Mouse (Mus musculus) small intestine, adult 2 months (tissue): Measurements from ENCODE around the gene Clk1. TPM values are rescaled to one million over a fixed set of nuclear protein-coding genes. Genes with fewer than 3 reads are reported as not detected.

Experiments used
- H3K27ac ChIP-seq: fragments of 200-500 bp; 2 replicates; pipeline ENCODE4 v1.5.1; 2012; ENCODE audit warnings: low read depth, low read length, control low read depth, inconsistent platforms; ENCODE audit not compliant: insufficient read depth
- H3K27me3 ChIP-seq: fragments of 200-500 bp; 2 replicates; pipeline ENCODE4 v1.6.1; 2012; ENCODE audit warnings: mild to moderate bottlenecking, moderate library complexity, low read length, inconsistent platforms; ENCODE audit not compliant: control insufficient read depth, insufficient read depth
- H3K36me3 ChIP-seq: fragments of 200-500 bp; 2 replicates; pipeline ENCODE4 v1.6.1; 2012; ENCODE audit warnings: mild to moderate bottlenecking, low read length, control low read depth, inconsistent platforms; ENCODE audit not compliant: control insufficient read depth, insufficient read depth
- H3K4me1 ChIP-seq: fragments of 200-500 bp; 2 replicates; pipeline ENCODE4 v1.6.1; 2012; ENCODE audit warnings: low read length, inconsistent platforms, mixed read lengths; ENCODE audit not compliant: control insufficient read depth, insufficient read depth, insufficient read length
- H3K4me3 ChIP-seq: fragments of 200-500 bp; 2 replicates; pipeline ENCODE4 v1.5.1; 2012; ENCODE audit warnings: low read depth, mild to moderate bottlenecking, control low read depth, inconsistent platforms, low read length, moderate library complexity
- CTCF ChIP-seq: fragments of 200-500 bp; IDR thresholded peaks from 2 replicates; pipeline ENCODE4 v1.5.1; 2012; ENCODE audit warnings: low read depth, mild to moderate bottlenecking, control low read depth, inconsistent platforms, low read length, moderate library complexity, mixed read lengths; ENCODE audit not compliant: insufficient replicate concordance, insufficient read length; ENCODE audit errors: extremely low read depth
- POLR2A ChIP-seq: fragments of 200-500 bp; IDR thresholded peaks from 2 replicates; pipeline ENCODE4 v1.6.1; 2012; ENCODE audit warnings: low read depth, mild to moderate bottlenecking, control low read depth, inconsistent platforms, low read length, moderate library complexity
- WGBS: fragments of 180-500 bp; shearing (Covaris S2); methylation state at CpG from one replicate; pipeline ENCODE4 v1.1.7; 2018; 5-methylcytosine and 5-hydroxymethylcytosine counted together
- polyA plus RNA-seq: library from polyadenylated mRNA; depleted of rRNA; stranded (reverse); fragments of >200 nt; gene quantifications from 2 replicates; pipeline ENCODE4 v1.2.3, GENCODE M21; 2012

Clk1 gene
- polyA plus RNA-seq, 1 experiment: 11.1 TPM

GRCm38 (mm10) chr1:58454316-58454715 is 30.4 kb upstream of the Clk1 start:
- TF ChIP-seq POLR2A (no peak), CTCF (no peak)
- WGBS: 96% methylated on average over 6 of the region's 6 CpGs
- Histone ChIP-seq H3K4me3 (no peak overlapping the region), H3K4me1 (no peaks in the 10 kb centered on the region), H3K27ac (no peak overlapping the region), H3K36me3 (peaks cover 44% of the 10 kb centered on the region), H3K27me3 (no peaks in the 10 kb centered on the region)

- Histone ChIP-seq H3K36me3 (peaks cover 18% of the 10 kb centered on the region), H3K27ac (no peak overlapping the region), H3K27me3 (no peaks in the 10 kb centered on the region), H3K4me3 (no peak overlapping the region), H3K4me1 (peaks cover 5% of the 10 kb centered on the region; the same call in 1 of the 2 replicates)
- 83% methylated on average over 7 of the region's 7 CpGs for WGBS
- TF ChIP-seq CTCF (no peak), POLR2A (no peak)
Observed at GRCm38 (mm10) chr1:58448396-58448795, 24.5 kb upstream of the Clk1 start.

- whole genome bisulfite sequencing: 98% methylated on average over 7 of the region's 7 CpGs
- Histone ChIP-seq H3K4me1 (peaks cover 5% of the 10 kb centered on the region; the same call in 1 of the 2 replicates), H3K36me3 (peaks cover 14% of the 10 kb centered on the region), H3K27ac (no peak overlapping the region), H3K27me3 (no peaks in the 10 kb centered on the region), H3K4me3 (no peak overlapping the region)
- no peak for TF ChIP-seq POLR2A
- no peak for TF ChIP-seq CTCF
Observed at GRCm38 (mm10) chr1:58447766-58448165, 23.9 kb upstream of the Clk1 start.

GRCm38 (mm10) chr1:58445861-58446260 is 22.0 kb upstream of the Clk1 start:
- TF ChIP-seq CTCF (no peak), POLR2A (no peak)
- Histone ChIP-seq H3K4me3 (peak overlapping the region; percentile 93), H3K27me3 (no peaks in the 10 kb centered on the region), H3K36me3 (peaks cover 13% of the 10 kb centered on the region), H3K27ac (peak overlapping the region; percentile 42), H3K4me1 (peaks cover 5% of the 10 kb centered on the region; the same call in 1 of the 2 replicates)
- WGBS: 1% methylated on average over 11 of the region's 11 CpGs

GRCm38 (mm10) chr1:58445143-58445722 is 21.4 kb upstream of the Clk1 start, which contains the start of the genes Nif3l1 and Ppil3:
Gene Nif3l1, plus strand, starts transcription at chr1:58445151.
Gene Ppil3, minus strand, starts transcription at chr1:58445486.
- TF ChIP-seq CTCF: peak; percentile 19; the same call in 1 of the 2 replicates
- TF ChIP-seq POLR2A: peak; percentile 43; the same call in 1 of the 2 replicates
- peaks cover 9% of the 10 kb centered on the region; the same call in 1 of the 2 replicates for H3K36me3 ChIP-seq
- WGBS: under 1% methylated on average over 33 of the region's 33 CpGs
- peak within 1 kb of the TSS; percentile 93 for H3K4me3 ChIP-seq
- H3K27me3 ChIP-seq: no peaks in the 10 kb centered on the region
- peaks cover 5% of the 10 kb centered on the region; the same call in 1 of the 2 replicates for H3K4me1 ChIP-seq
- peak within 1 kb of the TSS; percentile 85 for H3K27ac ChIP-seq

GRCm38 (mm10) chr1:58444691-58445090 is 20.8 kb upstream of the Clk1 start:
- 3% methylated on average over 10 of the region's 10 CpGs for WGBS
- no peak for TF ChIP-seq POLR2A
- TF ChIP-seq CTCF: no peak
- Histone ChIP-seq H3K4me1 (peaks cover 5% of the 10 kb centered on the region; the same call in 1 of the 2 replicates), H3K27ac (peak overlapping the region; percentile 85; the same call in 1 of the 2 replicates), H3K36me3 (peaks cover 8% of the 10 kb centered on the region; the same call in 1 of the 2 replicates), H3K4me3 (peak overlapping the region; percentile 93), H3K27me3 (no peaks in the 10 kb centered on the region)

- peaks cover 3% of the 10 kb centered on the region; the same call in 1 of the 2 replicates for H3K4me1 ChIP-seq
- H3K36me3 ChIP-seq: peaks cover 20% of the 10 kb centered on the region
- no peak for TF ChIP-seq CTCF
- no peak for TF ChIP-seq POLR2A
- no peaks in the 10 kb centered on the region for H3K27me3 ChIP-seq
- H3K4me3 ChIP-seq: no peak overlapping the region
- WGBS: 80% methylated on average over 3 of the region's 3 CpGs
- no peak overlapping the region for H3K27ac ChIP-seq
Observed at GRCm38 (mm10) chr1:58424551-58424950, 685 bp upstream of the Clk1 start.
